Mouse (Mus musculus): ENCODE results near the gene Prelid1. TPM values are rescaled to one million over a fixed set of nuclear protein-coding genes. Genes with fewer than 3 reads are reported as not detected.

Gene Prelid1
- 308 and 310 TPM in 2 replicates for polyA plus RNA-seq (2015; fragmentation: Nextera tagmentation; extraction: Ambion mirVana)

GRCm38 (mm10) chr13:55319931-55320533 is at the start of gene Prelid1:
Prelid1 (plus strand) TSS chr13:55320500.
- no peaks in the 10 kb centered on the region for H3K27me3 ChIP-seq
- peak within 1 kb of the TSS; percentile 95 for H3K9ac ChIP-seq (replicated peaks)
- no peaks in the 10 kb centered on the region for H3K9me3 ChIP-seq
- H3K4me2 ChIP-seq (replicated peaks): peak within 1 kb of the TSS; percentile 93
- ATAC-seq: no peak
- 86% methylated on average over 4 of the region's 4 CpGs for WGBS
- peak within 1 kb of the TSS; percentile 82 for H3K27ac ChIP-seq
- H3K36me3 ChIP-seq: peaks cover 68% of the 10 kb centered on the region
- H3K4me3 ChIP-seq (replicated peaks): peak within 1 kb of the TSS; percentile 95
- peaks cover 32% of the 10 kb centered on the region for H3K4me1 ChIP-seq (replicated peaks)

- no peak overlapping the region for H3K27ac ChIP-seq
- H3K4me2 ChIP-seq (replicated peaks): no peak overlapping the region
- H3K4me1 ChIP-seq (replicated peaks): no peaks in the 10 kb centered on the region
- ATAC-seq: no peak
- H3K27me3 ChIP-seq: no peaks in the 10 kb centered on the region
- WGBS: 90% methylated on average over 5 of the region's 5 CpGs
- peaks cover 53% of the 10 kb centered on the region for H3K36me3 ChIP-seq
- no peak overlapping the region for H3K9ac ChIP-seq (replicated peaks)
- H3K4me3 ChIP-seq (replicated peaks): no peak overlapping the region
- H3K9me3 ChIP-seq: no peaks in the 10 kb centered on the region
Observed at GRCm38 (mm10) chr13:55277203-55277602, 43.1 kb upstream of the Prelid1 start.

DNA sequence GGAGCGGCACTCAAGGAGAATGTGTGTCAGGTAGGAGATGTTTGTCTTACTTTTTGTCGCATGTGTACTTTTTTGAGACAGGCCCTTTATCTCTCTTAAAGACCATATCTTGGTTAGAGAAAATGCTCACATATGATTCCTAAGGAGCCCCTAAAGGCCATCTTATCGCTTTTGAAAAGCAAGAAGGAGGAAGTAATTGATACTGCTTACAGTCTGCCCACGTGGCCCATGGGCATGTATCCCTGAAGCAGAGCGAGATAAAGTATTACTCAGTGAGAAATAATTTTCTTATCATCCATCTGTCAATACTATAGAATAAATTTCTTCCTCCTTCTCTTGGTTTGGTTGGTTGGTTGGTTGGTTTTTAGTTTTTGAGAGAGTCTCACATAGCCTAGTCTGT is 42.7 kb upstream of the Prelid1 start:
- H3K9ac ChIP-seq (replicated peaks): no peak overlapping the region
- no peaks in the 10 kb centered on the region for H3K27me3 ChIP-seq
- H3K4me3 ChIP-seq (replicated peaks): no peak overlapping the region
- 94% methylated on average over 5 of the region's 5 CpGs for WGBS
- H3K4me2 ChIP-seq (replicated peaks): no peak overlapping the region
- H3K9me3 ChIP-seq: no peaks in the 10 kb centered on the region
- peaks cover 53% of the 10 kb centered on the region for H3K36me3 ChIP-seq
- no peaks in the 10 kb centered on the region for H3K4me1 ChIP-seq (replicated peaks)
- H3K27ac ChIP-seq: no peak overlapping the region
- ATAC-seq: no peak

GRCm38 (mm10) chr13:55288854-55289253 is 31.4 kb upstream of the Prelid1 start:
- no peak overlapping the region for H3K4me3 ChIP-seq (replicated peaks)
- H3K27me3 ChIP-seq: no peaks in the 10 kb centered on the region
- no peak overlapping the region for H3K27ac ChIP-seq
- H3K4me2 ChIP-seq (replicated peaks): no peak overlapping the region
- H3K9me3 ChIP-seq: no peaks in the 10 kb centered on the region
- H3K36me3 ChIP-seq: peaks cover 67% of the 10 kb centered on the region
- WGBS: 86% methylated on average over 3 of the region's 3 CpGs
- no peak overlapping the region for H3K9ac ChIP-seq (replicated peaks)
- no peak for ATAC-seq
- no peaks in the 10 kb centered on the region for H3K4me1 ChIP-seq (replicated peaks)

GRCm38 (mm10) chr13:55296760-55297159 is 23.5 kb upstream of the Prelid1 start:
- no peaks in the 10 kb centered on the region for H3K4me1 ChIP-seq (replicated peaks)
- H3K4me3 ChIP-seq (replicated peaks): no peak overlapping the region
- no peaks in the 10 kb centered on the region for H3K9me3 ChIP-seq
- H3K27ac ChIP-seq: no peak overlapping the region
- 91% methylated on average over 1 of the region's 1 CpGs for WGBS
- H3K4me2 ChIP-seq (replicated peaks): no peak overlapping the region
- no peak overlapping the region for H3K9ac ChIP-seq (replicated peaks)
- no peak for ATAC-seq
- peaks cover 73% of the 10 kb centered on the region for H3K36me3 ChIP-seq
- H3K27me3 ChIP-seq: no peaks in the 10 kb centered on the region

DNA sequence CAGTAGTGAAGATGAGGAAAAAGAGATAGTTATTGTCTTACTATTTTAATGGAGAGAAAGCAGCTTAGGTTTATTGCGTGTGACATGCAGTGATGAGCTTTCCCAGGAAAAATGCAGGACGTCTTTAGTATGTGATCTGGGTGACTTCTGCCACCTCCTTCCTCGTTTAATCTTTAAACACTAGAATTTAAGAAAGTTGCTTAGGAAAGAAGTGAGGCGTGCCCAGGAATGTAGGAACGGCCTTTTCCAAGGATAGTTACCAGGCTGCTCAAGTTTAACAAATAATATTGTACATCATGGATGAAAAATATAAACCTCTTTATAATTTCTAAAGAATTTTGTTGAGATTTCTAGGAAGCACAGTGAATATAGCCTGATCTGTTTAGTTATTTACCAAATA is 19.4 kb upstream of the Prelid1 start:
- 88% methylated on average over 5 of the region's 5 CpGs for WGBS
- Histone ChIP-seq H3K9me3 (no peaks in the 10 kb centered on the region), H3K27ac (no peak overlapping the region), H3K4me2 (replicated peaks) (no peak overlapping the region), H3K9ac (replicated peaks) (no peak overlapping the region), H3K4me1 (replicated peaks) (no peaks in the 10 kb centered on the region), H3K36me3 (peaks cover 75% of the 10 kb centered on the region), H3K4me3 (replicated peaks) (no peak overlapping the region), H3K27me3 (no peaks in the 10 kb centered on the region)
- no peak for ATAC-seq

- no peak overlapping the region for H3K4me2 ChIP-seq (replicated peaks)
- no peak overlapping the region for H3K9ac ChIP-seq (replicated peaks)
- 92% methylated on average over 8 of the region's 8 CpGs for WGBS
- H3K9me3 ChIP-seq: no peaks in the 10 kb centered on the region
- H3K27ac ChIP-seq: no peak overlapping the region
- no peaks in the 10 kb centered on the region for H3K27me3 ChIP-seq
- H3K4me1 ChIP-seq (replicated peaks): no peaks in the 10 kb centered on the region
- no peak overlapping the region for H3K4me3 ChIP-seq (replicated peaks)
- peaks cover 86% of the 10 kb centered on the region for H3K36me3 ChIP-seq
- no peak for ATAC-seq
Observed at GRCm38 (mm10) chr13:55312028-55312630, 8.2 kb upstream of the Prelid1 start.

DNA sequence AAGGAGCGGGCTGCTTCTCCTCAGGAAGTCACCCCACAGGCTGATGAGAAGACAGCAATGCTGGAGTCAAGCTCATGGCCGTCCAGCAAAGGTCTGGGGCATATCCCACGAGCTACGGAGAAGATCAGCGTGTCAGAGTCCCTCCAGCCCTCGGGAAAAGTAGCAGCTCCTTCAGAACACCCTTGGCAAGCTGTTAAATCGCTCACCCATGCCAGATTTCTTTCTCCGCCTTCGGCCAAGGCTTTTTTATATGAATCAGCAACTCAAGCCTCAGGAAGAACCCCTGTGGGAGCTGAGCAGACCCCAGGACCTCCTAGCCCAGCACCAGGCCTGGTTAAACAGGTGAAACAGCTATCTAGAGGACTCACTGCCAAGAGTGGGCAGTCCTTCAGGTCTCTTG is 7.2 kb upstream of the Prelid1 start:
- H3K4me2 ChIP-seq (replicated peaks): no peak overlapping the region
- H3K36me3 ChIP-seq: peaks cover 87% of the 10 kb centered on the region
- H3K9ac ChIP-seq (replicated peaks): no peak overlapping the region
- no peak for ATAC-seq
- no peaks in the 10 kb centered on the region for H3K9me3 ChIP-seq
- H3K4me3 ChIP-seq (replicated peaks): no peak overlapping the region
- 93% methylated on average over 9 of the region's 9 CpGs for WGBS
- H3K27me3 ChIP-seq: no peaks in the 10 kb centered on the region
- H3K27ac ChIP-seq: no peak overlapping the region
- no peaks in the 10 kb centered on the region for H3K4me1 ChIP-seq (replicated peaks)

DNA sequence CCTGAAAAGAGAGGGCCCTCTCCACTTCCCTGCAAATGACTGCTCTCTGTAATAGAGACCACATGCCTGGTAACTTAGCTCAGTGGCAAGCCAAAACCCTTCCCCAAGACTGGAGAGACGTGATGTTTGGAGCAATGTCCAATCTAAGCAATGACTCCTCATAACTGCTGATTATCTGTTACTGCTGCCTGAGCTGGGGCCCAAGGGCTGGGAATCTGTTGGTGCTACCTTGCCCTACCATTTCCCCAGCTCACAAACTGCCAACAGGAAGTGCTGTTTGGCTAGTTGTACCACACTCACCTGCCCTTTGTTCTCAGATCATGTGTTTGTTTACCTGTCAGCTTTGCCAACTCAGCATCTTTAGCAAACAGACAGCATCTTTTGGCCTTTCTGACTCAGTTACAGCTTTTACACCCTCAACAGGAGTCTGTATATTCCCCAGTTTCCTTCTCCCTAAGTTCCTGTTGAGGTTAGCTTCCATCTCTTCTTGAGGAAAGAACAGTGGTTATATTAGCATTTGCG is 5.3 kb upstream of the Prelid1 start:
- Histone ChIP-seq H3K36me3 (peaks cover 94% of the 10 kb centered on the region), H3K4me3 (replicated peaks) (no peak overlapping the region), H3K9ac (replicated peaks) (no peak overlapping the region), H3K4me1 (replicated peaks) (no peaks in the 10 kb centered on the region), H3K27me3 (no peaks in the 10 kb centered on the region), H3K4me2 (replicated peaks) (no peak overlapping the region), H3K9me3 (no peaks in the 10 kb centered on the region), H3K27ac (no peak overlapping the region)
- no peak for ATAC-seq
- 84% methylated on average over 2 of the region's 2 CpGs for WGBS

- Histone ChIP-seq H3K9me3 (no peaks in the 10 kb centered on the region), H3K4me3 (replicated peaks) (no peak overlapping the region), H3K36me3 (peaks cover 69% of the 10 kb centered on the region), H3K4me1 (replicated peaks) (peaks cover 23% of the 10 kb centered on the region), H3K9ac (replicated peaks) (no peak overlapping the region), H3K27ac (no peak overlapping the region), H3K4me2 (replicated peaks) (no peak overlapping the region), H3K27me3 (no peaks in the 10 kb centered on the region)
- WGBS: 86% methylated on average over 3 of the region's 3 CpGs
- ATAC-seq: no peak
Observed at GRCm38 (mm10) chr13:55318351-55318750, 1.9 kb upstream of the Prelid1 start.

DNA sequence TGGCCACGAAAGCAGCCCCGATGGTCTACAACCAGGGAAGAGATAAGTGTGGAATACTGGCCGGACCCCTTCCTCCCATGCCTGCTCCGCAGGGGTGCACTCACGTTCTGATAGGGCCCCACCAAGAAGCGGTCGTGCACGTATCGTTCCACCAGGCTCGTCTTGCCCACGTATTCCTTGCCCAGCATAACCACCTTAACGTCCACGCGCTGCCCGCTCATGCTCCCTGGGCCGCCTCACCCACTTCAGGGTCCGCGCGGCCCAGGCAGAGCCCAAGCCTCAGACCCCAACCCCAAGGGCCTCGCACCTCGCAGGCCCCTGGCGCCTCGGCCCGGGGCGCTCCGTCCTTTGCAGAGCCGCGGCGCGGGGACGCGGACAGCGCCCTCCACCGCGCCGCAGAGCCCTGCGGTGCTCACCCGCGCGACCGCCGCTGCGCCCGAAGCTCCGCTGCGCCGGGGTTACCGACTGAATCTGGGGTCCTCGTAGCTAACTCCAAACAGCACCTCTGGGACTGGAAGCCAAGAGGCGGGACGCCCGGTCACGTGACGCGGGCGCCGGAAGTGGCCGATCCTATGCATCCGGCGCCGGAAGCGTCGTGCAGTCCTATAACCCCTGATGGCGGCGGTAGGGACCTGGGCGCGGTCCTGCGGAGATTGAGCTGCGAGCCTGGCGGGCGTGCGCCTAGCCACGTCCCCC is 1.3 kb downstream of the Prelid1 start, which contains the start of gene Rab24:
Gene Rab24 (minus strand): TSS at position 513 of the 696 bp plus-strand sequence.
- H3K27ac ChIP-seq: peak within 1 kb of the TSS; percentile 82
- peaks cover 32% of the 10 kb centered on the region for H3K4me1 ChIP-seq (replicated peaks)
- peak; percentile 92 for ATAC-seq
- peak within 1 kb of the TSS; percentile 95 for H3K9ac ChIP-seq (replicated peaks)
- H3K4me3 ChIP-seq (replicated peaks): peak within 1 kb of the TSS; percentile 95
- no peaks in the 10 kb centered on the region for H3K27me3 ChIP-seq
- peaks cover 66% of the 10 kb centered on the region for H3K36me3 ChIP-seq
- WGBS: under 1% methylated on average over 73 of the region's 73 CpGs
- H3K9me3 ChIP-seq: no peaks in the 10 kb centered on the region
- H3K4me2 ChIP-seq (replicated peaks): peak within 1 kb of the TSS; percentile 93

- Histone ChIP-seq H3K27me3 (no peaks in the 10 kb centered on the region), H3K4me1 (replicated peaks) (peaks cover 37% of the 10 kb centered on the region), H3K4me3 (replicated peaks) (peak overlapping the region; percentile 95), H3K27ac (peak overlapping the region; percentile 82), H3K4me2 (replicated peaks) (peak overlapping the region; percentile 93), H3K9me3 (no peaks in the 10 kb centered on the region), H3K9ac (replicated peaks) (peak overlapping the region; percentile 95), H3K36me3 (peaks cover 59% of the 10 kb centered on the region)
- ATAC-seq: no peak
- WGBS: 3% methylated on average over 31 of the region's 31 CpGs
Observed at GRCm38 (mm10) chr13:55322130-55322825, 2.0 kb downstream of the Prelid1 start.

Measured in midbrain, embryonic 13.5 days (tissue).